Mouse (Mus musculus): Measurements from ENCODE around the gene Rmi2. TPM values are rescaled to one million over a fixed set of nuclear protein-coding genes. Genes with fewer than 3 reads are reported as not detected.
A peak's percentile ranks its signal among the peaks of the same experiment; 100 is the strongest.

The Rmi2 gene
- total and polyA plus RNA-seq, 3 experiments, result 2.8 to 8.0 TPM; not detected in 1

DNA sequence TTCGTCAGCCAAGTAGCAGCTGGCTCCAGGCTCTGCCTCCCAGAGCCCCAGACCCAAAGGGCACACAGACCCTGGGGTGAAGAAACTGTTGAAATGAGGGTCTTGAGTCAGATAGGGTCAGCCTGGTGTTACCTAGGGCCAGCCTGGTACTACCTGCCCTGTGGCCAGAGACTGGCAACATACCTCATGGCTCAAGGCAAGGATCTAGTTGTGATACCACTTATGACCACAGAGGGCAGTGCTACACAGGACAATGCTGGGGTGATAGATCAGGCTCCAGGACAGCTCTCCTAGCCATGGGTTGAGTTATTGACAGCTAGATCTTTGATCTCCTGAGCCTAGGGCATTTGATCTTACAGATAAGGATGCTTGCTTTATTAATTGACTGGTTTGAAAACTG is 44.6 kb downstream of the Rmi2 start:
- no peak for TF ChIP-seq UBTF (IDR thresholded peaks at IDR 0.05; ENCODE audit: borderline replicate concordance, insufficient read depth, low read depth, low read length)
- peak; percentile 46 for TF ChIP-seq ZC3H11A (IDR thresholded peaks at IDR 0.05; ENCODE audit: low read depth, low read length)
- no peak for TF ChIP-seq TAL1 (IDR thresholded peaks at IDR 0.05; ENCODE audit: low read length)
- no peak for TF ChIP-seq MYC (IDR thresholded peaks at IDR 0.05; ENCODE audit: low read depth, low read length)
- peak; percentile 76 for TF ChIP-seq RAD21 (IDR thresholded peaks at IDR 0.05; ENCODE audit: low read depth, low read length)
- no peak for TF ChIP-seq ELF1 (IDR thresholded peaks at IDR 0.05; ENCODE audit: low read depth, low read length)
- no peak for TF ChIP-seq POLR2AphosphoS2 (IDR thresholded peaks at IDR 0.05; ENCODE audit: low read length)
- peak; percentile 62 for TF ChIP-seq SMC3 (IDR thresholded peaks at IDR 0.05; ENCODE audit: low read depth, low read length)
- no peak for TF ChIP-seq GATA1 (IDR thresholded peaks at IDR 0.05; ENCODE audit: low read depth, low read length)
- peak; percentile 55 to 83 (median 72) for TF ChIP-seq CTCF (IDR thresholded peaks at IDR 0.05 in 2 of 3, conservative IDR thresholded peaks at IDR 0.05 in 1 of 3; ENCODE audit: control insufficient read depth in 1 of 3, insufficient read depth in 1 of 3, low read depth in 2 of 3, low read length in 3 of 3, poor library complexity in 1 of 3, severe bottlenecking in 1 of 3)
- no peak for TF ChIP-seq RCOR1 (IDR thresholded peaks at IDR 0.05; ENCODE audit: low read depth, low read length)
- TF ChIP-seq NRF1 (IDR thresholded peaks at IDR 0.05; ENCODE audit: insufficient read depth, low read depth, low read length, poor library complexity, severe bottlenecking), result no peak
- TF ChIP-seq ZKSCAN1 (IDR thresholded peaks at IDR 0.05; ENCODE audit: low read depth, low read length), result no peak
- TF ChIP-seq E2F4 (IDR thresholded peaks at IDR 0.05; ENCODE audit: borderline replicate concordance, low read depth, low read length), result no peak
- TF ChIP-seq USF2 (IDR thresholded peaks at IDR 0.05; ENCODE audit: borderline replicate concordance in 1 of 2, insufficient read depth in 1 of 2, low read depth in 1 of 2, low read length in 2 of 2), result no peak
- no peak for TF ChIP-seq KAT2A (conservative IDR thresholded peaks at IDR 0.05; ENCODE audit: low read depth, low read length)
- TF ChIP-seq BHLHE40 (IDR thresholded peaks at IDR 0.05; ENCODE audit: borderline replicate concordance, low read depth, low read length), result no peak
- TF ChIP-seq EP300 (IDR thresholded peaks at IDR 0.05; ENCODE audit: low read depth in 1 of 2, low read length in 2 of 2), result no peak
- no peak for TF ChIP-seq MXI1 (IDR thresholded peaks at IDR 0.05; ENCODE audit: low read depth, low read length)
- peak; percentile 61 for DNase-seq (ENCODE audit: low read depth, low spot score)
- no peaks in the 10 kb centered on the region for H3K36me3 ChIP-seq (ENCODE audit: control insufficient read depth in 1 of 2, insufficient read depth in 2 of 2, low read length in 2 of 2)
- H3K9me3 ChIP-seq (replicated peaks; ENCODE audit: insufficient read depth, low read length), result no peaks in the 10 kb centered on the region
- no peak overlapping the region for H3K4me3 ChIP-seq (ENCODE audit: control insufficient read depth in 1 of 2, insufficient read depth in 1 of 2, low read depth in 2 of 2, low read length in 2 of 2)
- no peaks in the 10 kb centered on the region for H3K4me1 ChIP-seq (ENCODE audit: control insufficient read depth in 1 of 2, insufficient read depth in 2 of 2, low read length in 2 of 2)
- H3K79me2 ChIP-seq (ENCODE audit: control insufficient read depth, insufficient read depth, low read length, poor library complexity), result no peaks in the 10 kb centered on the region
- no peak overlapping the region for H3K27ac ChIP-seq (ENCODE audit: control insufficient read depth, low read depth, low read length)
- H3K9ac ChIP-seq (ENCODE audit: control insufficient read depth, low read depth, low read length, poor library complexity, severe bottlenecking), result no peak overlapping the region
- H3K27me3 ChIP-seq (ENCODE audit: control insufficient read depth in 1 of 2, insufficient read depth in 2 of 2, low read length in 2 of 2), result no peaks in the 10 kb centered on the region

GRCm38 (mm10) chr16:10881231-10881962 is 46.5 kb downstream of the Rmi2 start:
- Histone ChIP-seq H3K27me3 (ENCODE audit: control insufficient read depth in 1 of 2, insufficient read depth in 2 of 2, low read length in 2 of 2) (no peaks in the 10 kb centered on the region), H3K9me3 (replicated peaks; ENCODE audit: insufficient read depth, low read length) (no peaks in the 10 kb centered on the region), H3K27ac (ENCODE audit: control insufficient read depth, low read depth, low read length) (no peak overlapping the region), H3K4me1 (ENCODE audit: control insufficient read depth in 1 of 2, insufficient read depth in 2 of 2, low read length in 2 of 2) (no peaks in the 10 kb centered on the region), H3K79me2 (ENCODE audit: control insufficient read depth, insufficient read depth, low read length, poor library complexity) (no peaks in the 10 kb centered on the region), H3K9ac (ENCODE audit: control insufficient read depth, low read depth, low read length, poor library complexity, severe bottlenecking) (no peak overlapping the region), H3K4me3 (ENCODE audit: control insufficient read depth in 1 of 2, insufficient read depth in 1 of 2, low read depth in 2 of 2, low read length in 2 of 2) (no peak overlapping the region), H3K36me3 (ENCODE audit: control insufficient read depth in 1 of 2, insufficient read depth in 2 of 2, low read length in 2 of 2) (no peaks in the 10 kb centered on the region)
- DNase-seq (ENCODE audit: low read depth, low spot score), result no peak
- no peak for TF ChIP-seq TBP (IDR thresholded peaks at IDR 0.05; ENCODE audit: low read depth, low read length)
- TF ChIP-seq ELF1 (IDR thresholded peaks at IDR 0.05; ENCODE audit: low read depth, low read length), result no peak
- TF ChIP-seq RAD21 (IDR thresholded peaks at IDR 0.05; ENCODE audit: low read depth, low read length), result no peak
- TF ChIP-seq POLR2A (IDR thresholded peaks at IDR 0.05; ENCODE audit: control insufficient read depth in 1 of 2, insufficient read depth in 1 of 2, low read depth in 1 of 2, low read length in 2 of 2, poor library complexity in 1 of 2), result no peak
- no peak for TF ChIP-seq MYB (IDR thresholded peaks at IDR 0.05; ENCODE audit: low read depth, low read length)
- TF ChIP-seq ZNF384 (IDR thresholded peaks at IDR 0.05; ENCODE audit: low read depth, low read length), result no peak
- TF ChIP-seq TAL1 (IDR thresholded peaks at IDR 0.05; ENCODE audit: low read length), result no peak
- no peak for TF ChIP-seq EP300 (IDR thresholded peaks at IDR 0.05; ENCODE audit: low read depth in 1 of 2, low read length in 2 of 2)
- TF ChIP-seq NELFE (IDR thresholded peaks at IDR 0.05; ENCODE audit: low read depth, low read length), result no peak
- TF ChIP-seq JUND (IDR thresholded peaks at IDR 0.05; ENCODE audit: low read depth, low read length), result no peak
- no peak for TF ChIP-seq SMC3 (IDR thresholded peaks at IDR 0.05; ENCODE audit: low read depth, low read length)
- no peak for TF ChIP-seq CHD1 (IDR thresholded peaks at IDR 0.05; ENCODE audit: low read depth, low read length)
- TF ChIP-seq MAX (IDR thresholded peaks at IDR 0.05; ENCODE audit: low read length), result no peak
